Mouse (Mus musculus): ENCODE results near the gene Gjc3.
"Not testable (repeated sequence)": the region's sequence is repeated elsewhere in the genome, so short reads cannot be mapped to it uniquely, and the experiment has no call there.

Gene Gjc3

GRCm38 (mm10) chr5:137962945-137963344, at the start of gene Gjc3:
Gjc3 (minus strand) TSS chr5:137963098.
- no peak for ATAC-seq (ENCODE audit: insufficient number of reproducible peaks, low FRiP score, low TSS enrichment)

- no peak for ATAC-seq (ENCODE audit: insufficient number of reproducible peaks, low FRiP score, low TSS enrichment)
These were observed 49.5 kb upstream of the Gjc3 start for GRCm38 (mm10) chr5:138012382-138012781.

- ATAC-seq (ENCODE audit: insufficient number of reproducible peaks, low FRiP score, low TSS enrichment) = no peak
These were observed 46.5 kb upstream of the Gjc3 start for GRCm38 (mm10) chr5:138009437-138009836.

GRCm38 (mm10) chr5:137986351-137986750, 23.5 kb upstream of the Gjc3 start:
- no peak for ATAC-seq (ENCODE audit: insufficient number of reproducible peaks, low FRiP score, low TSS enrichment)

- ATAC-seq (ENCODE audit: insufficient number of reproducible peaks, low FRiP score, low TSS enrichment) = no peak
These were observed 18.4 kb upstream of the Gjc3 start, which contains the start of gene Azgp1 for GRCm38 (mm10) chr5:137981300-137981699. Azgp1 (plus strand) TSS chr5:137981520.

GRCm38 (mm10) chr5:137979081-137979480, 16.2 kb upstream of the Gjc3 start:
- ATAC-seq (ENCODE audit: insufficient number of reproducible peaks, low FRiP score, low TSS enrichment) = no peak

- ATAC-seq (ENCODE audit: insufficient number of reproducible peaks, low FRiP score, low TSS enrichment) = no peak
These were observed 14.4 kb upstream of the Gjc3 start for GRCm38 (mm10) chr5:137977291-137977690.

- no peak for ATAC-seq (ENCODE audit: insufficient number of reproducible peaks, low FRiP score, low TSS enrichment)
These were observed 12.5 kb upstream of the Gjc3 start for GRCm38 (mm10) chr5:137975434-137975833.

- ATAC-seq (ENCODE audit: insufficient number of reproducible peaks, low FRiP score, low TSS enrichment) = no peak
These were observed 11.8 kb upstream of the Gjc3 start for GRCm38 (mm10) chr5:137974724-137975123.

- ATAC-seq (ENCODE audit: insufficient number of reproducible peaks, low FRiP score, low TSS enrichment) = no peak
These were observed 10.8 kb upstream of the Gjc3 start for GRCm38 (mm10) chr5:137973738-137974137.

GRCm38 (mm10) chr5:137973161-137973560, 10.3 kb upstream of the Gjc3 start:
- ATAC-seq (ENCODE audit: insufficient number of reproducible peaks, low FRiP score, low TSS enrichment) = no peak

- no peak for ATAC-seq (ENCODE audit: insufficient number of reproducible peaks, low FRiP score, low TSS enrichment)
These were observed 3.6 kb upstream of the Gjc3 start for GRCm38 (mm10) chr5:137966492-137966891.

- no peak for ATAC-seq (ENCODE audit: insufficient number of reproducible peaks, low FRiP score, low TSS enrichment)
These were observed 6.5 kb downstream of the Gjc3 start for GRCm38 (mm10) chr5:137956404-137956803.

- no peak for ATAC-seq (ENCODE audit: insufficient number of reproducible peaks, low FRiP score, low TSS enrichment)
These were observed 11.7 kb downstream of the Gjc3 start for GRCm38 (mm10) chr5:137951218-137951617.

- ATAC-seq (ENCODE audit: insufficient number of reproducible peaks, low FRiP score, low TSS enrichment) = no peak
These were observed 15.6 kb downstream of the Gjc3 start for GRCm38 (mm10) chr5:137947303-137947702.

- ATAC-seq (ENCODE audit: insufficient number of reproducible peaks, low FRiP score, low TSS enrichment) = no peak
These were observed 19.8 kb downstream of the Gjc3 start for GRCm38 (mm10) chr5:137943133-137943532.

GRCm38 (mm10) chr5:137940948-137941347, 21.9 kb downstream of the Gjc3 start:
- ATAC-seq (ENCODE audit: insufficient number of reproducible peaks, low FRiP score, low TSS enrichment) = no peak

GRCm38 (mm10) chr5:137937238-137937637, 25.7 kb downstream of the Gjc3 start:
- no peak for ATAC-seq (ENCODE audit: insufficient number of reproducible peaks, low FRiP score, low TSS enrichment)

- ATAC-seq (ENCODE audit: insufficient number of reproducible peaks, low FRiP score, low TSS enrichment) = no peak
These were observed 26.4 kb downstream of the Gjc3 start for GRCm38 (mm10) chr5:137936486-137936885.

GRCm38 (mm10) chr5:137933934-137934333, 29.0 kb downstream of the Gjc3 start:
- not testable (repeated sequence) for ATAC-seq (ENCODE audit: insufficient number of reproducible peaks, low FRiP score, low TSS enrichment)

- ATAC-seq (ENCODE audit: insufficient number of reproducible peaks, low FRiP score, low TSS enrichment) = no peak
These were observed 34.5 kb downstream of the Gjc3 start for GRCm38 (mm10) chr5:137928439-137928838.

- ATAC-seq (ENCODE audit: insufficient number of reproducible peaks, low FRiP score, low TSS enrichment) = no peak
These were observed 40.7 kb downstream of the Gjc3 start for GRCm38 (mm10) chr5:137922171-137922570.

GRCm38 (mm10) chr5:137921532-137921931, 41.4 kb downstream of the Gjc3 start, which contains the start of gene Cyp3a13:
Cyp3a13 (minus strand) TSS chr5:137921619.
- no peak for ATAC-seq (ENCODE audit: insufficient number of reproducible peaks, low FRiP score, low TSS enrichment)

Measured in cerebellum, adult (tissue).